Mouse (Mus musculus): ENCODE measurements around the gene 9430097D07Rik. TPM values are rescaled to one million over a fixed set of nuclear protein-coding genes. Genes with fewer than 3 reads are reported as not detected.

The 9430097D07Rik gene
- polyA plus RNA-seq, 1 experiment from 2014 or later = 0.22 TPM

GRCm38 (mm10) chr2:32535501-32535991 lies 39.9 kb downstream of the 9430097D07Rik start:
- Histone ChIP-seq H3K27me3 (ENCODE audit: low read depth, poor library complexity, severe bottlenecking) (no peaks in the 10 kb centered on the region), H3K4me1 (peaks cover 71% of the 10 kb centered on the region), H3K9me3 (replicated peaks) (no peaks in the 10 kb centered on the region), H3K4me3 (peak overlapping the region; percentile 91), H3K27ac (replicated peaks) (peak overlapping the region; percentile 94), H3K36me3 (no peaks in the 10 kb centered on the region)
- no peak for DNase-seq (ENCODE audit: low spot score)
- under 1% methylated on average over 56 of the region's 56 CpGs for WGBS

GRCm38 (mm10) chr2:32534733-32535471 lies 40.6 kb downstream of the 9430097D07Rik start, which contains the start of gene Fam102a:
Gene Fam102a, plus strand, starts transcription at chr2:32535332.
- H3K27ac ChIP-seq (replicated peaks) = peak within 1 kb of the TSS; percentile 94
- peak within 1 kb of the TSS; percentile 91 for H3K4me3 ChIP-seq
- H3K27me3 ChIP-seq (ENCODE audit: low read depth, poor library complexity, severe bottlenecking) = no peaks in the 10 kb centered on the region
- no peaks in the 10 kb centered on the region for H3K36me3 ChIP-seq
- no peaks in the 10 kb centered on the region for H3K9me3 ChIP-seq (replicated peaks)
- peak; percentile 100 for DNase-seq (ENCODE audit: low spot score)
- H3K4me1 ChIP-seq = peaks cover 65% of the 10 kb centered on the region
- under 1% methylated on average over 67 of the region's 67 CpGs for WGBS

- H3K27me3 ChIP-seq (ENCODE audit: low read depth, poor library complexity, severe bottlenecking) = no peaks in the 10 kb centered on the region
- no peaks in the 10 kb centered on the region for H3K36me3 ChIP-seq
- peak overlapping the region; percentile 91 for H3K4me3 ChIP-seq
- peaks cover 58% of the 10 kb centered on the region for H3K4me1 ChIP-seq
- WGBS = 11% methylated on average over 13 of the region's 13 CpGs
- peak overlapping the region; percentile 94 for H3K27ac ChIP-seq (replicated peaks)
- H3K9me3 ChIP-seq (replicated peaks) = no peaks in the 10 kb centered on the region
- peak; percentile 73 for DNase-seq (ENCODE audit: low spot score)
Measured at GRCm38 (mm10) chr2:32534061-32534732, 41.3 kb downstream of the 9430097D07Rik start.

- H3K27me3 ChIP-seq (ENCODE audit: low read depth, poor library complexity, severe bottlenecking) = no peaks in the 10 kb centered on the region
- H3K4me1 ChIP-seq = peaks cover 47% of the 10 kb centered on the region
- no peaks in the 10 kb centered on the region for H3K9me3 ChIP-seq (replicated peaks)
- H3K4me3 ChIP-seq = no peak overlapping the region
- 95% methylated on average over 2 of the region's 2 CpGs for WGBS
- no peak for DNase-seq (ENCODE audit: low spot score)
- no peaks in the 10 kb centered on the region for H3K36me3 ChIP-seq
- peak overlapping the region; percentile 94; the same call in 1 of the 2 replicates for H3K27ac ChIP-seq (replicated peaks)
Measured at GRCm38 (mm10) chr2:32533163-32533562, 42.3 kb downstream of the 9430097D07Rik start.

- H3K27ac ChIP-seq (replicated peaks) = no peak overlapping the region
- 84% methylated on average over 2 of the region's 2 CpGs for WGBS
- H3K36me3 ChIP-seq = no peaks in the 10 kb centered on the region
Measured at GRCm38 (mm10) chr2:32530479-32530878, 45.0 kb downstream of the 9430097D07Rik start.

GRCm38 (mm10) chr2:32528326-32528725 lies 47.2 kb downstream of the 9430097D07Rik start:
- no peaks in the 10 kb centered on the region for H3K36me3 ChIP-seq

More at GRCm38 (mm10) chr2:32530479-32530878, 45.0 kb downstream of the 9430097D07Rik start:
- no peak for DNase-seq (ENCODE audit: low spot score)
- Histone ChIP-seq H3K27me3 (ENCODE audit: low read depth, poor library complexity, severe bottlenecking) (no peaks in the 10 kb centered on the region), H3K9me3 (replicated peaks) (no peaks in the 10 kb centered on the region), H3K4me3 (no peak overlapping the region), H3K4me1 (peaks cover 29% of the 10 kb centered on the region)

GRCm38 (mm10) chr2:32527468-32527966 lies 48.0 kb downstream of the 9430097D07Rik start:
- Histone ChIP-seq H3K4me1 (peaks cover 9% of the 10 kb centered on the region), H3K4me3 (no peak overlapping the region), H3K27ac (replicated peaks) (0 out of 2 replicates have a peak overlapping the region, but pooled peaks have one; percentile 49), H3K27me3 (ENCODE audit: low read depth, poor library complexity, severe bottlenecking) (no peaks in the 10 kb centered on the region), H3K36me3 (no peaks in the 10 kb centered on the region), H3K9me3 (replicated peaks) (no peaks in the 10 kb centered on the region)
- DNase-seq (ENCODE audit: low spot score) = no peak
- WGBS = 62% methylated on average over 14 of the region's 14 CpGs

More at GRCm38 (mm10) chr2:32528326-32528725, 47.2 kb downstream of the 9430097D07Rik start:
- no peak for DNase-seq (ENCODE audit: low spot score)
- Histone ChIP-seq H3K9me3 (replicated peaks) (no peaks in the 10 kb centered on the region), H3K27ac (replicated peaks) (no peak overlapping the region), H3K4me3 (no peak overlapping the region), H3K27me3 (ENCODE audit: low read depth, poor library complexity, severe bottlenecking) (no peaks in the 10 kb centered on the region), H3K4me1 (peaks cover 13% of the 10 kb centered on the region)
- 87% methylated on average over 1 of the region's 1 CpGs for WGBS

- H3K27ac ChIP-seq (replicated peaks) = no peak overlapping the region
- DNase-seq (ENCODE audit: low spot score) = no peak
- 87% methylated on average over 12 of the region's 12 CpGs for WGBS
- H3K4me3 ChIP-seq = no peak overlapping the region
- no peaks in the 10 kb centered on the region for H3K36me3 ChIP-seq
- H3K4me1 ChIP-seq = peaks cover 12% of the 10 kb centered on the region
- no peaks in the 10 kb centered on the region for H3K9me3 ChIP-seq (replicated peaks)
- H3K27me3 ChIP-seq (ENCODE audit: low read depth, poor library complexity, severe bottlenecking) = no peaks in the 10 kb centered on the region
Measured at GRCm38 (mm10) chr2:32525816-32526215, 49.7 kb downstream of the 9430097D07Rik start.

- Histone ChIP-seq H3K27me3 (ENCODE audit: low read depth, poor library complexity, severe bottlenecking) (no peaks in the 10 kb centered on the region), H3K36me3 (no peaks in the 10 kb centered on the region), H3K4me1 (peaks cover 12% of the 10 kb centered on the region), H3K9me3 (replicated peaks) (no peaks in the 10 kb centered on the region), H3K27ac (replicated peaks) (no peak overlapping the region), H3K4me3 (no peak overlapping the region)
- DNase-seq (ENCODE audit: low spot score) = no peak
- WGBS = 91% methylated on average over 13 of the region's 13 CpGs
Measured at GRCm38 (mm10) chr2:32524536-32525031, 50.9 kb downstream of the 9430097D07Rik start.

Other genes starting within 250 kb of the 9430097D07Rik start
- 60.5 and 69.8 TPM in 2 replicates for gene Ciz1, start 223.4 kb downstream of the 9430097D07Rik start, polyA plus RNA-seq (2016; fragmentation: Nextera tagmentation; extraction: Ambion mirVana)
- 9.0 and 12.2 TPM in 2 replicates for gene Dnm1, start 222.3 kb downstream of the 9430097D07Rik start, polyA plus RNA-seq (2016; fragmentation: Nextera tagmentation; extraction: Ambion mirVana)
- 39.4 and 44.3 TPM in 2 replicates for gene 1110008P14Rik, start 193.7 kb downstream of the 9430097D07Rik start, polyA plus RNA-seq (2016; fragmentation: Nextera tagmentation; extraction: Ambion mirVana)
- 0.20 TPM in 1 of 2 replicates, not detected in the other for gene Lcn2, start 187.4 kb downstream of the 9430097D07Rik start, polyA plus RNA-seq (2016; fragmentation: Nextera tagmentation; extraction: Ambion mirVana)
- gene Ptges2, start 179.8 kb downstream of the 9430097D07Rik start, polyA plus RNA-seq (2016; fragmentation: Nextera tagmentation; extraction: Ambion mirVana) = 26.2 and 28.8 TPM in 2 replicates
- gene Naif1, start 125.2 kb downstream of the 9430097D07Rik start, polyA plus RNA-seq (2016; fragmentation: Nextera tagmentation; extraction: Ambion mirVana) = 5.9 and 6.4 TPM in 2 replicates
- gene Slc25a25, start 124.2 kb downstream of the 9430097D07Rik start, polyA plus RNA-seq (2016; fragmentation: Nextera tagmentation; extraction: Ambion mirVana) = 29.2 and 35.7 TPM in 2 replicates
- gene Fam102a, start 40.4 kb downstream of the 9430097D07Rik start, polyA plus RNA-seq (2016; fragmentation: Nextera tagmentation; extraction: Ambion mirVana) = 6.8 and 7.9 TPM in 2 replicates
- 113 and 116 TPM in 2 replicates for gene Dpm2, start 4.8 kb downstream of the 9430097D07Rik start, polyA plus RNA-seq (2016; fragmentation: Nextera tagmentation; extraction: Ambion mirVana)
- 1.9 and 2.8 TPM in 2 replicates for gene Pip5kl1, start 887 bp downstream of the 9430097D07Rik start, polyA plus RNA-seq (2016; fragmentation: Nextera tagmentation; extraction: Ambion mirVana)
- 15.9 and 17.1 TPM in 2 replicates for gene St6galnac4, start 11.4 kb upstream of the 9430097D07Rik start, polyA plus RNA-seq (2016; fragmentation: Nextera tagmentation; extraction: Ambion mirVana)
- gene St6galnac6, start 24.0 kb upstream of the 9430097D07Rik start, polyA plus RNA-seq (2016; fragmentation: Nextera tagmentation; extraction: Ambion mirVana) = 10.8 and 11.9 TPM in 2 replicates
- gene Ak1, start 46.1 kb upstream of the 9430097D07Rik start, polyA plus RNA-seq (2016; fragmentation: Nextera tagmentation; extraction: Ambion mirVana) = 26.4 and 30.3 TPM in 2 replicates
- 25.6 and 29.2 TPM in 2 replicates for gene Eng, start 70.9 kb upstream of the 9430097D07Rik start, polyA plus RNA-seq (2016; fragmentation: Nextera tagmentation; extraction: Ambion mirVana)
- gene Fpgs, start 128.5 kb upstream of the 9430097D07Rik start, polyA plus RNA-seq (2016; fragmentation: Nextera tagmentation; extraction: Ambion mirVana) = 25.6 and 27.9 TPM in 2 replicates
- 119 and 132 TPM in 2 replicates for gene Cdk9, start 137.4 kb upstream of the 9430097D07Rik start, polyA plus RNA-seq (2016; fragmentation: Nextera tagmentation; extraction: Ambion mirVana)
- gene Sh2d3c, start 145.4 kb upstream of the 9430097D07Rik start, polyA plus RNA-seq (2016; fragmentation: Nextera tagmentation; extraction: Ambion mirVana) = 26.7 and 33.6 TPM in 2 replicates
- 0.94 and 2.1 TPM in 2 replicates for gene 6330409D20Rik, start 165.3 kb upstream of the 9430097D07Rik start, polyA plus RNA-seq (2016; fragmentation: Nextera tagmentation; extraction: Ambion mirVana)
- 59.2 and 59.8 TPM in 2 replicates for gene Tor2a, start 181.6 kb upstream of the 9430097D07Rik start, polyA plus RNA-seq (2016; fragmentation: Nextera tagmentation; extraction: Ambion mirVana)
- 0.31 TPM in 2 replicates for gene Ttc16, start 199.9 kb upstream of the 9430097D07Rik start, polyA plus RNA-seq (2016; fragmentation: Nextera tagmentation; extraction: Ambion mirVana)
- gene Ptrh1, start 200.1 kb upstream of the 9430097D07Rik start, polyA plus RNA-seq (2016; fragmentation: Nextera tagmentation; extraction: Ambion mirVana) = 5.2 TPM in 2 replicates
- gene Cfap157, start 208.7 kb upstream of the 9430097D07Rik start, polyA plus RNA-seq (2016; fragmentation: Nextera tagmentation; extraction: Ambion mirVana) = 0.90 and 1.2 TPM in 2 replicates

Measured in midbrain, embryonic 10.5 days (tissue).